Mouse (Mus musculus): ENCODE results near the gene B3gat2.

B3gat2 gene

DNA sequence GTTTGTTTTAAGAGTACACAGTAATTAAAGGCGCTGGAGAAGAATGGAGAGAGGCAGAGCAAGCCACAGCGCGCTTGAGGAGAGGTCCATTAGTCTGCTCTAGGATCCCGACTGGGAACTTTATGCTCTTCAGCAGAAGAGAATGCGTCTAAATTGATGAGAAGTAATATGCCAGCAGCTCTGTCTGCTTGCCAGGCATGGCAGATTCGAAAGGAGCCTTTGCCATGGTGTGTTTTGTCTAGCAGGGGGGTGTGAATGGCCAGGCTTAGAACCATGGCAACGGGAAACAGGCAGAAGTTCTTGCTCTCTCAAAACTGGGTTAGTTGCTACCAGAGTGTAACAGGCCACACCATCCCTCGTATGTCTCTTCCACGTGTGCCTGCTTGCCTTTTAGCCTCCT lies 73.3 kb downstream of the B3gat2 start:
- DNase-seq, result no peak

DNA sequence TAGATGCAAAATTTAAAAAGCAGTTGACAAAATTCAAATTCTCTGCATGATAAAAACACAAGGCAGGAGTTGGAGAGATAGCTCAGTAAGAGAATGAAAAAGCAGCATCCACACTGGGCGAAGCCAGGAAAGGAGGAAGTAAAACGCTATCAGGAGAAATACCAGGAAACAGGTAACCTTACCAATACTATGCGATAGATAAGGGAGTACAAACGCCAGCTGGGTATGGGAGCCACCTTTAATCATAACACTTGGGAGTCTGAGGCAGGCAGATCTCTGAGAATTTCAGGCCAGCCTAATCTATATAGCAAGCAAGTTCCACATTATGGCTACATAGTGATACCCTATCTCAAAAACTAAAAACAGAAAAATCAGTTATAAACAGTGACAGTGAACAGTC lies 75.1 kb downstream of the B3gat2 start:
- DNase-seq, result no peak

DNA sequence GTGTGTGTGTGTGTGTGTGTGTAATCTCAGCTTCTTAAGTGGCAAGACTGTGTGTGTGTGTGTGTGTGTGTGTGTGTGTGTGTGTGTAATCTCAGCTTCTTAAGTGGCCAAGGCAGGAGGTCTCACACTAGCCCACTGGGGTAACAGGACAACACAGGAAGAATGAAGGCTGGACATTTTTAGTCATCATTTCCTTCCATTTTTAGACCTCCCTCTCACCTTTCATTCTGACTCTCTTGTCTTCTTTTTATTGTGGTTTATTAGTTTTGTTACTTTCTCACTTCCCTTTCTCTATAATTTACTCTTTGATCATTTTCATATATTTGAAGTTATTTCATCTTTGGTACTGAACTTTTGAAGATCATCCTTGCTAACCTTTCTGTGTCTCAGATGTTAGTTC lies 79.4 kb downstream of the B3gat2 start:
- DNase-seq, result no peak

DNA sequence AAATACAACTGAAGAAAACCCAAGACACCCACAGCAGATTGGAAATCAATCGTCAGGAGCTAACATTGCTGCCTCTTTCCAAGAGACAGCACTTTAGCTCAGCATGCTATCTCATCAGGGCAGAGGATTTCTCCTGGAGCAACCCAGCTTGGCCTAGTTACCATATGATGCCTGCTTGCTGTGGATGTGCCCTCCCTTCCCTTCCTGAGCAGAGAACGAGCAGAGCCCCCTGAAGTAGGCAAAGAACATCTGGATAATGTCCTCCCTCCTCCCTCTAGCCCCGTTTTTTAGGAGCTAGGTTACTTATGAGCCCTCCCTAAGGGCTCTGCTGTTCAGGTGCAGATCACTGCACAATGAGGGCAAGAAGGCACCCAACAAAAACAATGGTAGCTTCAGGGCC lies 81.1 kb downstream of the B3gat2 start:
- no peak for DNase-seq

DNA sequence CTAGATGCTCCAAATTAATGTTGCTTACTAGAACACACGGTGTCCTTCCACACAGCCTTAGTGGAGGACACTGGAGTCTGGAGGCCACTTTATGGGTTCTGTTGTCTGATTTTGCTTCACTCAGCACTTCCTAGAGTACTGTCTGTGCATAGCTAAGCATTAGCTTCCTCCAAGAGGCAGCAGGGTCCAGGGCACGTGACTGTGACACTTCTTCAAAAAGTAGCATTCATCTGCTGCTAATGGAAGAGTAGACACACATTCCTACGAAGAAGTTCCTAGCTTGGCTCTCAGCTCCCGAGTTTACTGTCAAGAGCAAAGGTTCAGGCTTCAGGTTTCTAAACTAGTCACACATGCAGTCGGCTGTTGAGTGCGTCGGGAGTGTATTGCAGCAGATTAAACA lies 82.2 kb downstream of the B3gat2 start:
- no peak for DNase-seq

DNA sequence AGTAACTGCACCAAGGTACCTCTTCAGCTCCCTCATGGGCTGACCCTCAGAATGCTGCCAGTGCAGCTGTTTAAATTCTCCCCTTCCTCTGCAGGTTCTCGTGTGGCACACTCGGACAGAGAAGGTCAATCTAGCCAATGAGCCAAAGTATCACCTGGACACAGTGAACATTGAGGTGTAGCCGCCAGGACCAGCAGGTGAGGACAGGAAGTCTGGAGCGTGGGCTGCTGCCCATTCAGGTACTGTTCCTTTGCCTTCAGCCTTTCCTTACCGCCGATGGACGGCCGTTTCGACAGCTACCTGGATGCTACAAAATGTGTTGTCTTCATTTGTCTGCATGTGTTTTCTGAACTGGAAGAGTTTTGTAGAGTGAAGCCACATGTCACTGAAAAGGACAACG lies 83.5 kb downstream of the B3gat2 start:
- DNase-seq, result no peak

DNA sequence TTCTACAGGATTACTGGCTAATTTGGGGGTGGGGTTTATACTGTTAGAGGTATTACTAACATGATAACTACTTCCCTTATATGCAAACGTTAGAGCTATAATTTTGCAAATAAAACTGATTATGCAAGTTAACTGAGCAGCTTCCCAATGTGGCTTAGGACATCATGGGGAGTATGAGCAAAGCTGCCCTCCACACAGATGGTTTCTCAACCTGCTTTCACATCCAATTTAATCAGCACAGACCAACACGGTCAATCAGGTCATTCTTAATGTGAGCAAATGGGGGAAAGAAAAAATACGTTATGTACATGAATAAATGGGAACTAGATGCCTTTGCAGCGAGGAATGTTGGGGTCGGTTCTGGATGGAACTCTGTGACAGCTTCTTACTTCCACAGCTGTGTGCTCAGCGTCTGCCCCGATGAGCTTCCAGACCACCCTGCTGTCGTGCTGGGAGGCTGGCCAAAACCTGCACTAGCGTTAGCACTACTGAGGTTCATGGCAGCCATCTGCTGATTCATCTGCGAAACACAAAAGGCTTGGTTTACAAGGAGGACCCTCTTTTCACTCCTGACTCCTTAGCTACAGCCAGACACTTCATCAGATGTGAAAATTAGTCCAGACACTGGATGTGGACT lies 84.6 kb downstream of the B3gat2 start:
- DNase-seq, result no peak

DNA sequence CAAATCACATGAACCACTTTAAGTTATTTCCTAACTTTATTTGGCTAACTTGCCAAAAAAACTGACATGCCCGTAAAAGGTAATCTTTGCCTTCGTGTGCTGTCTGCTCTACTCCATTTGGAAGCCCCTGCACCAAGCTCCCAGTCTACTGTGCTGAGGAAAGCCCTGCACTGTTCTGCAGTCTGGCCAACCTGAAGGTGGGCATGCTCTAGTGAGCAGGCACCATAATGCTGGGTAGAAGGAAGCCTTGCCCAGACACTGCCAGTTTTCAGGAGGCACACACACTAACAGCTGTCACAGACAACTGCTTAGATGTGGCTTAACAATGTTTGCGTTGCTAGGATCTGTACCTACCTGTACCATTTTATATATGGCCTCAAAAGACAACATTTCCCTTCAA lies 94.1 kb downstream of the B3gat2 start:
- DNase-seq, result no peak

DNA sequence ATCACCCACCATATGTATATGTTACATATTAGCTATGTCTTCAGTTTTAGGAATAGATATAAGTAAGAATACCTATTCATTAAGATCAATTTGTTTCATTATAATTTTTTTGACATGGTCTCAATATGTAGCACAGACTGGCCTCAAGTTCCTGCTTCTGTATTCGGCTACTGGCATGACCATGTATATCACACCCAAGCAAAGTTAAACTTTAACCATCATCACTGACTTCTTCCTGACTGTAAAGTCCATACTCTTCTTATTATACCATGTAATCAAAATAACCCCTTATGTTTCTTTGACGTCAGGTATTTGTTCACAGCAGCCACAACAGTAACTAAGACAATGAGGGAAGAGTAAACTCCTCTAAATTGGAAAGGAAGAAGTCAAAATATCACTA lies 99.4 kb downstream of the B3gat2 start:
- DNase-seq, result no peak

DNA sequence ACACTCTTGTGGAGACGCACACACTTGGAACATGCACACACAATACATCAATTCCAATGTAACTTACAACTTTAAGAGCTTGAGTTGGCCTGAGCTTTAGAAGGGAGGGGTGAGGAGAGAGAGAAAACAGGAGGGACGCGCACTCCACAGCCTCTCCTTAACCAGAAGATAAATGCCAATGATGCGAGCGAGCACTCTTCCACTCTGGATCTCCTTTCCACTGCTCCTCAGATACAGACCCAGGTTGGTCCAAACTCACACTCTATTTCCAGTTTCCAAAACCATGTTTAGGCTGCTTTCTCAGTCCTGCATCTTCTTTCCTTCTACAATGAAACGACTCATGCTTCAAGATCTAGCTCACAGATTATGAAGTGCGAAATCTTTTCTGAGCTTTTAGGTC lies 104.0 kb downstream of the B3gat2 start:
- DNase-seq, result no peak

DNA sequence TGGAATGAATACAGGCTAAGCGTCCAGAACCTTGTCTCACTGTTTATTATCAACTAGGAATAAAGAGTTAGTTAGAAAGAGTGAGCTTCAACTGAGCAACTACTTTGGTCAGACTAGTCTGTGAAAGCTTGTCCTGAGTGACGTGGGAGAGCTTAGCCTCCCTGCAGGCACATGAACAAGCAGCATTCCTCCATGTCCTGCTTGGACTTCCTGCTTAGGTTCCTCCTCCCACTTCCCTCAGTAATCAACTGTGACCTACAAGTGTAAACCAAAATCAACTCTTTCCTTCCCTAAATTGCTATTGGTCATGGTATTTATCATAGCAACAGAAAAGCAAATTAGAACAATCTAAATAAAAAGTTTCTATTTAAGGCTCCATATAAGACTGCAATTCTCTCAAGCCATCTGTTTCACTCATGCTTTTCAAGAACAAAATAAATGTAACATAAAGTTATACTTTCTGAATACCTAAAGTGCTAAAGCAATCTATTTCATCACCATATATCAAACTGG lies 105.9 kb downstream of the B3gat2 start:
- DNase-seq, result peak in 1 of 2 experiments; percentile 11

DNA sequence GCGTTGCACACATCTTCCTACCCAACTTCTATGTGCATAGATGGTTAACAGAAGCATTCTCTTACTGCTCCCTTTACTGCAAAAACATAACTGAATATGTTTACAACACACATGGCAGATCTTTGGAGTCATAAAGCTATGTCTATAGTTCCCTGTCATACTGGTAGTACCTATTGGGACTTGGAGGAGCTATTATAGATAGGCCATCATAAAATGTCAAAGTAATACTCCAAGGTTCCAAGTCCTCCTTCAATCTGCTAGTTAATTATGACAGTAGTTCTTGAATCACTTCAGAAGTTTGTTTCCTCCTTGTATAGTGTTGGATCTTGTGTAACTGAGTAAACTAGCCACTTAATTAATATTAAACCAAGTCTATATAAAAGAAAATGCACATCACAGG lies 110.6 kb downstream of the B3gat2 start:
- no peak for DNase-seq

DNA sequence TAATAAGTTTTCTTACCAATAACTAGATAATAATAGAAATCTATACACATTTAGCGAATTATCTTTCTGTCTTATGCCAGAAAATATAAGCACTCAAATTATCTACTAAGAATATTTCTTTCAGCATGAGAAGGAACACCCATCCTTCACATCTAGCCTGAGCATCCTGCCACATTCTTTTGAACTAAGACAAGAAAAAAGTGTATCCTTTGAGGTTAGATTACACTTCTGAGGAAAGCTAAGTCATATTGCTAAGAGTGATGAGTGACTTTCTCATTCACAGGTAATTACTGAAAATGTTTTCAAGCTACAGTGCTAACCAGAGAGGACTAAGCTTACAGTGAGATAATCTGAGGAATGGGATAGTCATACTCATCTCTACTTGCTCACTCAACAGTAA lies 121.1 kb downstream of the B3gat2 start:
- DNase-seq, result no peak

DNA sequence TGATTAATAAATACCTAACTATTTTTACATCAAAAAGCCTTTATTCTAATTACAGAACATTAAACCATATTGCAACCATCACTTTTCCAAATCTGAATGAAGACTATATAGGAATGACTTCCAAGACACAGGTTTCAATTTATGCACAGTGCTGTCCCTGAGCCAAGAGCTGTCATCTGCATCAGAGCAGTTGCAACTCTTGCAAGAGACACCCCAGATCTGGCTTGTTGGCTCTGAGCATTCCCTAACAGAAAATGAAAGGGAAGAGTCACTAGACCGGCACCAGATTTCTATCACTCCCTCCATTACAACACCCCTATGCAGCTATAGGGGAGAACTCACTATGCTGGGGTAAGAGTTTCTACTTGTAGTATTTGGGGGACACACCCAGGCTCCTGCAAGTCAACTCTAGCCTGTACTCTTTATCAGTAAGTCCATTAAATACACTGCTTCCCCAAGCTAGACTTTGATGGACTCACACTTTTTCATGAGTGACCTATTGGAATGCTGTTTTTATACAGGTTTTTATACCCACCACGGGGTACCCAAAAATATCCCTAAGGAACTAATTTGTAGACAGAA lies 122.6 kb downstream of the B3gat2 start:
- no peak for DNase-seq

DNA sequence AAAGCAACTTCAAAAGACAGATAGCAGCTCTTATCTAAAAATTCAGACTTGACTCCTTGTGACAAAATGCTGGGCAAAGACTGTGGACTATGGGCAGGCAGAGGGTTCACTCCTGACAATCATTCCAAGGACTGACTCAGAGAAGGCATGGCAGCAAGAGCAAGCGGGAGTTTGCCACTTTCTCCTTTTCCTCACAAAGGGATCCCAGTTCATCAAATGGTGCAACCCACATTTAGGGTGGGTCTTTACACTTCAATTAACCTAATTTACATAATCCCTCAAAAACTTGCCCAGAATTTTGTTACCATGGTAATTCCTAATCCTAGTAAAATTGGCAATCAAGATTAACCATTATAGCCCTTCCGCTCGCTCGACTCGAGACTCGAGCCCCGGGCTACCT lies 123.4 kb downstream of the B3gat2 start:
- DNase-seq, result no peak

DNA sequence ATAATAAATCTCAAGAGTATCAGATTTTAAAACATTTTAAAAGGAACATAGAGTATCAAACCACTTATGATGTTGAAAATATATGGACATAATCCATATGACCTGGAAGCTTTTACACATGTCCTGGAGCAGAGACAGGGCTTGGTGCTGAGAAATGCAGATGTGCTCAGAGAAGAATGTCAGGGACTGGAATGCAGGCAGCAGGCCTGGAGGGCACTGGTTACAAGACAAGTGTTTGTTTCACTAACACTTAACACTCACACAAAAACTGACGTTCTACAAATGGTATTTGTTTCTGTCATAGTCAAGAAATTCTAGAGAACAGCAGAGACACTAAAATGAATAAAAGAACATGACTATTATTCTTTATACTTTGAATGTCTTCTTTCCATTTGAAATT lies 130.5 kb downstream of the B3gat2 start:
- peak in 1 of 2 experiments; percentile 29 for DNase-seq

All from lung, postnatal 4 days (tissue).